Mouse (Mus musculus): ENCODE results near the gene Slc35g3. TPM values are rescaled to one million over a fixed set of nuclear protein-coding genes. Genes with fewer than 3 reads are reported as not detected.

Gene Slc35g3
- 0.13 and 0.33 TPM in 2 replicates for polyA plus RNA-seq (2016; fragmentation: Nextera tagmentation; extraction: Ambion mirVana)

DNA sequence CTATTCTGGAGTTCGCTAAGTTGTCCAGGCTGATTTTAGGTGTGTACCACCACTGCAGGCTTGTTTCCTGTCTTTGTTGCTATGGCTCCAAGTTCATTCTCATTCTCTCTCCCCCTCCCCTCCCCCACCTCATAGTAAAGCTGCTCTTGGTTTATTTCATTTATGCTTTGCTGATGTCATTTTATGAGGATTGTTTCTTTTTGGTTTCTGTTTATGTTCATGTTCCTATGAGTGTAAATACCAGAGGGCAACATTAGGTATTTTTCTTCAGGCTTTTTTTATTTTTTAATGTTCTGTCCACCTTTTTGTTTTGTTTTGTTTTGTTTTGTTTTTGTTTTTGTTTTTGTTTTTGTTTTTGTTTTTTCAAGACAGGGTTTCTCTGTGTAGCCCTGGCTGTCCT, at the start of gene Slc35g3:
TSS of gene Slc35g3 (minus strand) at position 101 of the 400 bp plus-strand sequence.
- Histone ChIP-seq H3K27me3 (no peaks in the 10 kb centered on the region), H3K4me2 (no peak within 1 kb of the TSS), H3K4me3 (replicated peaks) (no peak within 1 kb of the TSS), H3K4me1 (peaks cover 38% of the 10 kb centered on the region), H3K27ac (0 out of 2 replicates have a peak within 1 kb of the TSS, but pooled peaks have one; percentile 99), H3K36me3 (replicated peaks) (no peaks in the 10 kb centered on the region), H3K9me3 (no peaks in the 10 kb centered on the region), H3K9ac (no peak within 1 kb of the TSS)
- WGBS, result 85% methylated on average over 1 of the region's 1 CpGs
- no peak for ATAC-seq (ENCODE audit: low FRiP score)

DNA sequence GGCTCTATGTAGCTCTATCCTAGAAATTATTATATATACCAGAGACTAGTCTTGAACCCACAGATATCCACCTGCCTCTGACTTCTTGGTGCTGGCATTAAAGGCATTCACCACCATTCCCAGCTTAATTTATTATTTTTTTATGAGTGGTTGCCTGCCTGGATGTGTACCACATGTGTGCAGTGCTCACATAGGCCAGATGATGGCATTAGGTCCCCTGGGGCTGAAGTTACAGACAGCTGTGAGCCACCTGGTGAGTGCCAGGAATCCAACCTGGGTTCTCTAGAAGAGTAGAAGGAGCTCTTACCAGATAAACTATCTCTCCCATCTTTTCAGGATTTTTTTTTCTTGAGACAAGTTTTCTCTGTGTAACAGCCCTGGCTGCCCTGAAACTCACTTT, 48.5 kb upstream of the Slc35g3 start:
- Histone ChIP-seq H3K4me1 (0 out of 2 replicates have a peak, but pooled peaks cover 4% of the 10 kb centered on the region), H3K9ac (no peak overlapping the region)
- ATAC-seq (ENCODE audit: low FRiP score), result no peak

DNA sequence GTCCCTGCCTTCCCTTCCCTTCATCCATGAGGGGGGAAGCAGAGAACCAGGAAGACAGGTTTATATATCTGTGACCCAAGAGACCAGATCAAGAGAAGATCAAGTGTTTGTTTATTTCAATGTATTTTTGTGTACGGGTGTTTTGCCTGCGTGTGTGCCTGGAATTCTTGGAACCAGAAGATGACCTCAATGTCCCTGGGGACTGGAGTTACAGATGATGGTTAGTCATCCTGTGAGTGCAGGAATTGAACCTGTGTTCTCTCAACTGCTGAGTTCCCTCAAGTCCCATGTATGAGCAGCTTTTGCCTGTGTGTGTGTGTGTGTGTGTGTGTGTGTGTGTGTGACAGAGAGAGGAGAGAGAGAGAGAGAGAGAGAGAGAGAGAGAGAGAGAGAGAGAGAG, 45.9 kb upstream of the Slc35g3 start:
- Histone ChIP-seq H3K27me3 (peaks cover 53% of the 10 kb centered on the region), H3K4me3 (replicated peaks) (no peak overlapping the region), H3K36me3 (replicated peaks) (no peaks in the 10 kb centered on the region), H3K9me3 (no peaks in the 10 kb centered on the region), H3K9ac (no peak overlapping the region), H3K4me2 (no peak overlapping the region), H3K4me1 (peaks cover 28% of the 10 kb centered on the region), H3K27ac (no peak overlapping the region)
- 91% methylated on average over 2 of the region's 2 CpGs for WGBS
- no peak for ATAC-seq (ENCODE audit: low FRiP score)

More for the DNA sequence above, 48.5 kb upstream of the Slc35g3 start:
- Histone ChIP-seq H3K4me2 (no peak overlapping the region), H3K9me3 (no peaks in the 10 kb centered on the region), H3K4me3 (replicated peaks) (no peak overlapping the region), H3K27me3 (peaks cover 27% of the 10 kb centered on the region), H3K36me3 (replicated peaks) (no peaks in the 10 kb centered on the region), H3K27ac (no peak overlapping the region)

DNA sequence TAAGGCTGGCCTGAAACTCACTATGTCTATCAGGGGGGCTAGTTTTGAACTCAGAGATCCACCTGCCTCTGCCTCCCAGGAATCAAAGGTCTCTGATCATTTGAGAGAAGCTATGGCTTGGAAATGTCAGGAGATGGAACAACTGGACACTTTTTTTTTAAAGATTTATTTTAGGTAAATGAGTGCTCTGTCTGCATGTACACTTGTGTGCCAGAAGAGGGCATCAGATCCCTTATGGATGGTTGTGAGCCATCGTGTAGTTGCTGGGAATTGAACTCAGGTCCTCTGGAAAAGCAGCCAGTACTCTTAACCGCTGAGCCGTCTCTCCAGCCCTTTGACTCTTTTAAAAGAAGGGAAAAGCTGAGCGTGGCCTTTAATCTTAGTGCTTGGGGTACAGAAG, 44.6 kb upstream of the Slc35g3 start:
- H3K4me3 ChIP-seq (replicated peaks), result no peak overlapping the region
- no peak for ATAC-seq (ENCODE audit: low FRiP score)
- no peak overlapping the region for H3K4me2 ChIP-seq
- no peaks in the 10 kb centered on the region for H3K36me3 ChIP-seq (replicated peaks)
- peaks cover 66% of the 10 kb centered on the region for H3K27me3 ChIP-seq
- 77% methylated on average over 4 of the region's 4 CpGs for WGBS
- no peaks in the 10 kb centered on the region for H3K9me3 ChIP-seq
- no peak overlapping the region for H3K9ac ChIP-seq
- H3K27ac ChIP-seq, result no peak overlapping the region
- H3K4me1 ChIP-seq, result peaks cover 40% of the 10 kb centered on the region

DNA sequence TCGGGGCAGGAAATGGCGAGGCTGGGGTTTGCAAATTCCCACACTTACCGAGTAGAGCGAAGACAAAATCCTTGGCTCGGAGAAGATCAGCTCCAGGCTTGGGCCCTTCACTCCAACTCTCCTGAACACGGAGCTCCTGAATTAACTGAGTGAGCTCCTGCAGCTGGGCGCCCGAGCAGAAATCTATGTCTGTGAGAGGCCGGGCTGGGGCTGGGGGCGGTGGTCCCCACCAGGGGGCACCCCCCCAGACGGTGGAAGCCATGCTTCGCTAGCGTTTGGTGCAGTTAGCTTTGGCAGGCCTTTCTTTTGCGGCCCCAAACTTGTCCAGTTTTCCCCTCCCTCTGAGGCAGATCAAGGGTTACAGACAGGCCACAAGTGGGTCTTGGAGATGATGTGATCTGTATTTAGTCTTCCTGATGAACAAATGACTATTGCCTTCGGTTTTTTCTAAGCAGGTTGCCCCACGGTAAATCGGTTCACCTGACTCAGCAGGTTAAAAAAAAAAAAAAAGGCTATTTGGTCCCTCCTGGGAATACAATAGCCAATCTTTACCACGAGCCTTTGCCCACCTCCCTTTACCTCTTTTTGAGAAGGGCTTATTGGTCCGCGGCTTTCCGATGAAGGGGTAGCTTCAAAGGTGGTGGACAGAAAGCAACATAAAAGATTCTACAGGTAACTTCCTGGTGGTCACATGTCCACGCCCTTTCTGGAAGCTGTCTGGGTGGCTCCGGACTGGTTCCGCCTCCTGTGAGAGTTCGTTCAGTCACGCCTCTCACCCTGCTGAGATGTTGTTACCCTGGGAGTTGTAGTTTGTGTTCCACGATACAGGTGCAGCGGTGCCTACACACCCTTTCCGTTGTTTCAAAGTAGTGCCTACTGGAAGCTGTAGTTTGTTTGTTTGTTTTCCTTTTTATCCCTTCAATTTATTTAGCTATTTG, 43.5 kb upstream of the Slc35g3 start, which contains the start of gene Tmem102:
TSS of gene Tmem102 (minus strand) at position 653 of the 938 bp plus-strand sequence.
- no peaks in the 10 kb centered on the region for H3K36me3 ChIP-seq (replicated peaks)
- no peak within 1 kb of the TSS for H3K27ac ChIP-seq
- H3K9me3 ChIP-seq, result no peaks in the 10 kb centered on the region
- H3K27me3 ChIP-seq, result peaks cover 68% of the 10 kb centered on the region
- H3K4me3 ChIP-seq (replicated peaks), result 0 out of 2 replicates have a peak within 1 kb of the TSS, but pooled peaks have one; percentile 58
- WGBS, result 4% methylated on average over 29 of the region's 29 CpGs
- peaks cover 50% of the 10 kb centered on the region for H3K4me1 ChIP-seq
- no peak within 1 kb of the TSS for H3K9ac ChIP-seq
- ATAC-seq (ENCODE audit: low FRiP score), result no peak
- H3K4me2 ChIP-seq, result peak within 1 kb of the TSS; percentile 84

DNA sequence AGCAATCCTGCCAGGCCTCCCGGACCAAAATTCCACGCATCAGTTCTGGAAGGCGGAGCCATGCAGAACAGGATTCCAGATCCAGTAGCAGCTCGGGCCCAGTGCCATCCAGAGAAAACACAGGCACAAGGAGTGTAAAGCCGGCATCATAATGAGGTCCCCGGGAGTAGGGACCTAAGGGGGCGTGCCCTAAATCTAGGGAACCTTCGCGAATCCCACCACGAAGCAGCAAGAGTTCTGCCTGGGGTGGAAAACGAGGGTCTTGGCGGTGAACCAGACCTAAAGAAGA, 42.8 kb upstream of the Slc35g3 start:
- ATAC-seq (ENCODE audit: low FRiP score), result no peak
- peaks cover 57% of the 10 kb centered on the region for H3K4me1 ChIP-seq
- 0 out of 2 replicates have a peak overlapping the region, but pooled peaks have one; percentile 58 for H3K4me3 ChIP-seq (replicated peaks)
- no peak overlapping the region for H3K9ac ChIP-seq
- 4% methylated on average over 12 of the region's 12 CpGs for WGBS
- peak overlapping the region; percentile 84 for H3K4me2 ChIP-seq
- H3K27ac ChIP-seq, result no peak overlapping the region
- H3K9me3 ChIP-seq, result no peaks in the 10 kb centered on the region
- H3K36me3 ChIP-seq (replicated peaks), result no peaks in the 10 kb centered on the region
- peaks cover 68% of the 10 kb centered on the region for H3K27me3 ChIP-seq

DNA sequence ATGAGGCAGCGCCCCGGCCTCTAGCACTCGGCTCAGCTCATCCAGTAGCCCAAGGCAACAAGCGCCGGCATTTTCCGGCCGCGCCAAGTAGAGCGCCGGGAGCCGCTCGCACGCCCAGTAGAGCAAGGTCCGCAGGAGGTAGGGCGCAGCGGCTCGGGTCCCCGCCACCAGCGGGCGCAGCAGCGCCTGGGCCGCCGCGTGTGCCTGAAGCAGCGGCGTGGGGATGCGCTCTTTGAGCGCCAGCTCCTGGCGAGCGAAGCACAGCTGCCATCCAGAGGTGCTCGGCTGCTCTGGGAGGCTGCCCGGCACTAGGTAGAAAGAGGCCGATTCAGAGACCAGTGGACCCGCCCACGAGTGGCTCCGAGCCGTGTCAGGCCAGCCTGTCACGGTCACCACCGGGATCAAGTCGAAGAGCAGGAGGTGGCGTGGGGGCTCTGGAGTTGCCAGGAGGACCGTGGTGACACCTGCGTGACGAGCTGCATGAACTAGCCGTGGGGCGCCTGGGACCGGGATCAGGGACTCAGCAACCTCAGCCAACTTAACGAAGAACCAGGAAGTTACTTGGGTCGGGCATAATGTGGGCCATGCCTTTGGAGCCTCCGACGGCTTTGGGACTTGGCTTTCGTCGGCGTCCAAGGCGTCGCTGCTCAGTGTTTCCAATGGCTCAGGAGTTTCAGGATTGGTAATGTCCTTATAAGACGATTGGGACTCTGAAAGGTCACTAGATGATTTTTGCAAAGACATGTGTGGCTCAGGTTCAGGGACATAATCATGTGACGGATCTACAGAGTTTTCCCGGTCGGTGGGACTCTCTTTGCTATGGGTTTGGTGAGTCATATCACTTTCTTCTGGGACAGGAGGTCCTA, 42.3 kb upstream of the Slc35g3 start:
- H3K27ac ChIP-seq, result peak overlapping the region; percentile 8; the same call in 1 of the 2 replicates

DNA sequence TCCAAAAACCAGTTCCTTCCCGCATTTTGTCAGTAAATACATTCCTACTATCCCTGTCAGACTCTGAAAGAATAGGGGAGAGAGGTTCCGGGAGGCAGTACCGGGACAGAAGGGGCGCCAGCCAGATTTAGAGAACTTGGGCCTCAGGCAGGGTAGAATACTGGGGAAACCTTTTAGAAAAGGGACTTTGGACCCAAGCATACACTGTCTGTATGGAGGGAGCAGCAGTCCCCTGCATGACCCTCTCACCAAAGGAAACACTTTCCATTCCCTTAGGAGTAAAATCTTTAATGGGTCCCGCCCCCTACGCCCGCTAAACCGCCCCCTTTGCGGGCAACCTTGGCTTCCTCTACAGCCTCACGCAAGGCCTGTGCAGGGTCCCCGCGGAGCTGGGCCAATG, 41.6 kb upstream of the Slc35g3 start:
- peak overlapping the region; percentile 46; the same call in 1 of the 2 replicates for H3K9ac ChIP-seq
- H3K4me2 ChIP-seq, result peak overlapping the region; percentile 84
- H3K9me3 ChIP-seq, result no peaks in the 10 kb centered on the region
- H3K27ac ChIP-seq, result no peak overlapping the region
- WGBS, result under 1% methylated on average over 12 of the region's 12 CpGs
- peak overlapping the region; percentile 58 for H3K4me3 ChIP-seq (replicated peaks)
- H3K27me3 ChIP-seq, result peaks cover 69% of the 10 kb centered on the region
- H3K36me3 ChIP-seq (replicated peaks), result no peaks in the 10 kb centered on the region
- peak; percentile 6; the same call in 1 of the 2 replicates for ATAC-seq (ENCODE audit: low FRiP score)
- H3K4me1 ChIP-seq, result peaks cover 69% of the 10 kb centered on the region

More for the DNA sequence above, 42.3 kb upstream of the Slc35g3 start:
- 1% methylated on average over 60 of the region's 60 CpGs for WGBS
- H3K4me2 ChIP-seq, result peak overlapping the region; percentile 84
- H3K4me3 ChIP-seq (replicated peaks), result peak overlapping the region; percentile 58
- ATAC-seq (ENCODE audit: low FRiP score), result peak; percentile 30; the same call in 1 of the 2 replicates
- H3K9me3 ChIP-seq, result no peaks in the 10 kb centered on the region
- peak overlapping the region; percentile 46; the same call in 1 of the 2 replicates for H3K9ac ChIP-seq
- no peaks in the 10 kb centered on the region for H3K36me3 ChIP-seq (replicated peaks)
- peaks cover 62% of the 10 kb centered on the region for H3K4me1 ChIP-seq
- H3K27me3 ChIP-seq, result peaks cover 68% of the 10 kb centered on the region

DNA sequence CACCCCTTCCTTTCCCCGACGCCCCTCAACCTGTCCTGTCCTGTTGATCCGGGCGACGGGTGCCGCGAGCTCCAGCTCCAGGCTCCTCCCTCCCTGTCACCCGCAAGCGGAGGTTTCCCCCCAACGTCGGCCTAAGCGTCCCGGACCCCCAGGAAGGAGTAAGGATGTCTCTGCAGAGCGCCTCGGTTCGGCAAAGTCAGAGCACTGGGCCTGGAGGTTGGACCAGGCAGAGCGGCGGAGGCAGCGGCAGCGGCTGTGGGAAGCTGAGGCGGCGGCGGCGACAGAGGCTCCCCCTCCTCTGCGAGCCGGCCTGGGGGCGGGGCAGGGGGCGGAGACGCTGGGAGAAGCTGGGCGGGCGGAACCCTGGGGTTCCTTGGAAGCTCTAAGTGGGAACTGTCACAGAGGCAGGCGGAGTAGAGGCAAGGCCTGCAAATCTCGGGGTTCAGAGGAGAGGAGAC, 40.9 kb upstream of the Slc35g3 start:
- H3K27me3 ChIP-seq, result peaks cover 71% of the 10 kb centered on the region
- no peak overlapping the region for H3K27ac ChIP-seq
- H3K4me3 ChIP-seq (replicated peaks), result peak overlapping the region; percentile 58
- H3K9ac ChIP-seq, result peak overlapping the region; percentile 69
- H3K4me1 ChIP-seq, result peaks cover 71% of the 10 kb centered on the region
- H3K9me3 ChIP-seq, result no peaks in the 10 kb centered on the region
- peak; percentile 5; the same call in 1 of the 2 replicates for ATAC-seq (ENCODE audit: low FRiP score)
- under 1% methylated on average over 32 of the region's 33 CpGs for WGBS
- H3K36me3 ChIP-seq (replicated peaks), result no peaks in the 10 kb centered on the region
- H3K4me2 ChIP-seq, result peak overlapping the region; percentile 84

DNA sequence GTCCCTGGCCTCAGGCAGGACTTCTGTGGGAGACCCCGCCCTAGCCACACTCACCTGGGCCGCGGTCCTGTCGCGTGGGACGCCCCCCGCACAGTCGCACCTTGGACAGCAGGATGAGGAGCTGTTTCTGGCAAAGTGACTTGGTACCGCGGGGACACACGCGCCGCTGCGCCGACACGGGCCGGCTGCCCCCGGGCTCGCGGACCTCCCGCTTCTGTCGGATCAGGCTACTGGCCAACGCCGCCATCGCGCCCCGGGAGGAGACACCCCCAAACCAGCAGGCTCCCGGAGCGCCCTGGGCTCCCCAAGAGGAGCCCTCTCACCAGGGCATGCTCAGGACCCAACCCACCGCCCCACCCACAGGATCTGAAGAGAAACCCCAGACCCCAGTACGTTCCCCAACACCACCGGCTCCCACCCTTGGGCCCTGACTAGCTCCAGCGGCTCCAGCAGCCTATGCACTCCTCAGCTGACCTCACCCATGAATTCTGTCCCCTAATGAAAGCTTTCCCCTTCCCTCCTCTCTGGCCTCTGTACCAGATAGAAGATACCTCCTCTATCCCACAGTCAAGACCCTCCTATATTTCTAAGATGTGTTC, 39.7 kb upstream of the Slc35g3 start, which contains the start of gene Fgf11:
TSS of gene Fgf11 (minus strand) at position 479 of the 599 bp plus-strand sequence.
- peak within 1 kb of the TSS; percentile 84 for H3K4me2 ChIP-seq
- peaks cover 72% of the 10 kb centered on the region for H3K27me3 ChIP-seq
- peak within 1 kb of the TSS; percentile 58 for H3K4me3 ChIP-seq (replicated peaks)
- WGBS, result 2% methylated on average over 33 of the region's 33 CpGs
- H3K9ac ChIP-seq, result peak within 1 kb of the TSS; percentile 74
- ATAC-seq (ENCODE audit: low FRiP score), result no peak
- H3K9me3 ChIP-seq, result no peaks in the 10 kb centered on the region
- peak within 1 kb of the TSS; percentile 91 for H3K27ac ChIP-seq
- H3K36me3 ChIP-seq (replicated peaks), result no peaks in the 10 kb centered on the region
- peaks cover 71% of the 10 kb centered on the region for H3K4me1 ChIP-seq

DNA sequence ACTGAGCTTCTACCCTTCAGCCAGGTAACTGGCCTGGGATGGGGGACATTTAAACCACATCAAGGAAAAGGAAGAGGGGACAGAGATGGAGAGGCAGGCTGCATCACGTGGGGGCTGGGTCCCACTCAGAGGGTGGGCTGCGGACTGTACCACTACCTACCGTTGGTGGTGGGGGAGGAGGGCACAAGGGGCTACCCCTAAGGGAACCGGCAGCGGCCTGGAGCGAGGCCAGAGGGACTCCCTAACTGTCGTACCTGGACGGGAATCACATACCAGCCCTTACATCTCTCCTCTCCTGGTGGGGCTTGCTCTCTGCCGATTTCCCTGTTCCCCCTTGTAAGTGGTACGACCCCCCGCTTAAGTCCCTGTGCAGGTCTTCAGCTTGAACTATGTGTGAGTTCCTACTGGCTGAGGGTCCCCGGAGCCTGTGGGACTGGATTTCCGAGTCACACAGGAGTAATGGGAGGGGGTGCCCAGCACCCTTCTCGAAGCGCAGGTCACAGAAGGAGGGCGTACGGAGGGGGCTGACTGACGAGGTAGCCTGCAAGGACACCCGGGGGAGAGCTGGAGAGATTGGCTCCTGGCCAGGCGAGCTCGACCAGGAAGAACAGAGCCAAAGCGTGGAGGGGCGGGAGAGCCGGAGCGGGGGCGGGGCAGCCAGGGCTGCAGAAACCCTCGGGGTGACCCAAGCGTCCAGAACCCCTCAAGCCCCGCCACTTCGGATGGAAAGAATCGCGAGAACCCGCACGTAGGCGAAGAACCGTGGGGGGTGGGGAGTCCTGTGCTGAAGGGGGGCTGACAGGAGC, 38.8 kb upstream of the Slc35g3 start:
- WGBS, result under 1% methylated on average over 36 of the region's 36 CpGs
- H3K4me2 ChIP-seq, result peak overlapping the region; percentile 84
- H3K27me3 ChIP-seq, result peaks cover 72% of the 10 kb centered on the region
- peak overlapping the region; percentile 91 for H3K27ac ChIP-seq
- H3K36me3 ChIP-seq (replicated peaks), result no peaks in the 10 kb centered on the region
- peak overlapping the region; percentile 74 for H3K9ac ChIP-seq
- peak overlapping the region; percentile 58 for H3K4me3 ChIP-seq (replicated peaks)
- peak; percentile 79 for ATAC-seq (ENCODE audit: low FRiP score)
- H3K4me1 ChIP-seq, result peaks cover 75% of the 10 kb centered on the region
- no peaks in the 10 kb centered on the region for H3K9me3 ChIP-seq
